Mouse (Mus musculus) gastrocnemius, postnatal 14 days (tissue): ENCODE data around the gene Gm17087. TPM values are rescaled to one million over a fixed set of nuclear protein-coding genes. Genes with fewer than 3 reads are reported as not detected.
A peak's percentile ranks its signal among the peaks of the same experiment; 100 is the strongest.

Experiments
- DNase-seq: peaks from one replicate; pipeline ENCODE4 v3.0.0; 2021; ENCODE audit warnings: mixed read lengths
- intact Hi-C: fragments of 180-260 bp; cut with DNase I; formaldehyde crosslinking; loops from one replicate; pipeline ENCODE4 v1.15.1; 2025; ENCODE audit warnings: low total_unique reads
- total RNA-seq, 2 experiments: library from RNA; stranded (reverse); gene quantifications; 2 replicates each; pipeline ENCODE4 v1.2.3; 2021

Gm17087 gene
- total RNA-seq, 2 experiments from 2014 or later = not detected

DNA sequence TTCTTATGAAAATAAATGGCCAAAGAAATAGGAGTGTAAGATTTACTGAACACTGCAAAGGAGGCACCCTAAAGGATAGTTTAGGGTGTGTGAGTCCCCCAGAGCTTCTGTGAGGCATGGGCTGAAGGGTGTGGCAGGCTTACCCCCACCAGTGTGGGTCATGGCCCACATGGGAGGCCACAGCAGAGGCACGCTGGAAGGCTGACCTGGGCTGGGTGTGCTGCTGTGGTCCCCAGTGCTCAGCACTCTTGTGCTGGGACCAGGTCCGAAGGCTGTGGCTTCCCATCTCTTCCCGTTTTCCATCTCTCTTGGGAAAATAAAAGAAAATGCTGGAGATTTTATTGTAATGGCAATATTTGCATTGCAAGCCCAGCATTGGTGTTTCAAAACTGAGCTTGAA, 15.1 kb downstream of the Gm17087 start:
- no peak for DNase-seq
- intact Hi-C loops = no loop called here

DNA sequence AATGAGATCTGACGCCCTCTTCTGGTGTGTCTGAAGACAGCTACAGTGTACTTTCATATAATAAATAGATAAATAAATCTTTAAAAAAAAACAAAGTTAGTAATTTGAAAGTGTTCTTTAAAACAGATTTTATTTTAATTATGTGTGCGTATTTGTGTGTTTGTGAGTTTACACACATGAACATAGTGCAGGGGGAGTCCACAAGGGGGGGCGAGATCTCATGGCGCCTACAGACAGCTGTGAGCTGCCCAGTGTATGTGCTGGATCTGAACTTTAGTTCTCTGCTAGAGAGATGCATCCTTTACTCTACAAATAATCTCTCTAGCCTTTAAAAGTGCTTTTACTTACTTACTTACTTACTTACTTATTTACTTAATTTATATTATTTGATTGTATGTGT, 18.0 kb downstream of the Gm17087 start:
- no peak for DNase-seq
- intact Hi-C loops = no loop called here

DNA sequence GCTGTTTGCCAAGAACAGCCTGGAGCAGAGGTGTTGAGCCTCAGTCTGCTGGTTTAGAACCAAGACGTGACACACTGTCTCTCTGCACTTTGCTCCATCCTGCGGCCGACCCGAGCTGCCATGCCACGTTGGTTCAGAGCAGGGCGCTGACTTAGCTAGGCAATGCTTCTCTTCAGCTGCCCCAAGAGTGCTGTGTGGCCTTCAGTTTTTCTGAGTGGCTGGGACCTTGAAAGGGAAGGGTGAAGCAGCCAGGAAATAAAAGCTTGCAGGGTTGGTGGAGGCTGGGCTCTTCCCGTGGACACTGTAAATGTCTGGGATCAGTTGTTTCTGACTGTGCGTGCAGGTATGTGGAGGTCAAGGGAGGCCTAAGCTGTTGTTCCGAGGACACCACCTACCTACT, 20.4 kb downstream of the Gm17087 start:
- no peak for DNase-seq
- intact Hi-C loops = no loop called here

DNA sequence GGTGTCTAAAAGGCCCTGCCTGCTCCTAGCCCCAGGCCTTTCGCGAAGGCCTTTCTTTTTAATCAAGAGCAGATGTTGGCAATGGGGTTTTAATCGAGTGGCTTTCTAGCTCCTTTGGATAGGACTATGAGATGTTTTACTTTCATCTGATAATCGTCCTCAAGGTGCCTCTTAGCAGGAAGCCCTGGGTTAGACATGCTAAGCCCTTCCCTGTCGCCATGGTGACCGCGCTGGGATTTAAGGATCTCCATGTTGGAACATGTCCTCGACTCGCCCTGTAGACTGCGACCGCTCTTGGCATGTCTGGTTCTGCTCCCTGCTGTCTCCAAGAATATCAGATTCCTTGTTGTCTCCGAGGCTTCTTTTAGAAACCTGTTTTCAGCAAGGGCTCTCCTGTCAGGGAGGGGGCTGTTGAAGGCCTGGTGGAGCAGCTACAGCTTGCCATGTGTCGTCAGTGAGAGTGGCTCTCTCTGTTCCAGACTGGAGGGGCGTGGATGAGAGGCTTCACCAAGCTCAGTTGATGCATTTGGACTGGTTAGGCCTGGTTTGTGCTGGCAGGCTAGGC, 24.7 kb downstream of the Gm17087 start:
- intact Hi-C loops = no loop called here
- DNase-seq = no peak

DNA sequence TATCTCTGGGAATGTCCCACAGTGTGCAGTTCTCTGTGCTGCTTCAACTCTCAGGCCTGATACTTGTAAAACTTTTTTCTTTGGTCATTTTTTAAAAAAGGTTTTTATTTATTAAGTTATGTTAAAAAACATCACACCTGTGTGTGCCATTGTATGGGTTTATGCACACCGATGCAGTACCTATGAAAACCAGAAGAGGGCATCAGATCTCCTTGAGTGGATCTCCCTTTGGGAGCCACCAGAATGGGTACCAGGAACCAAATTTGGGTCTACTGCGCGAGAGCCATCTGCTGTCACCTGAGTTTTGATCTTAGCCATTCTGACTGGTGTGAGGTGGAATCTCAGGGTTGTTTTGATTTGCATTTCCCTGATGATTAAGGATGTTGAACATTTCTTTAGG, 28.6 kb downstream of the Gm17087 start:
- intact Hi-C loops = no loop called here
- no peak for DNase-seq

DNA sequence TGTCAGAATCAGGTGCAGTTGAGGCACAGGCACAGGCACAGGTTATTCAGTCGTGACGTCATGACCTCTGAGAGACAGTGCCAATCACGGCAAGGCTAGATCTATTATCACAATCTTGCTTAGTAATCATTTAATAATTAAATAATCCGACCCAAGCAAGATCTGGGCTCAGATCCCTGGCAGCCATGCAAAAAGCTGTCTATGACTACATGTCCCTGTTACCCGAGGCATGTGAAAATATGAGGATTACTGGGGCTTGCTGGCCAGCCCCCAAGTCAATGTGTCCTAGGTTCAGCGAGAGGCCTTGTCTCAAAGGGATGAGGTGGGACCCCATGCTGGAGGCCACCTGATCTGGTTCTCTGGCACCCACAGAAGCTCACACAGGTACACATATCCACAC, 30.2 kb downstream of the Gm17087 start:
- no peak for DNase-seq
- intact Hi-C loops = no loop called here

DNA sequence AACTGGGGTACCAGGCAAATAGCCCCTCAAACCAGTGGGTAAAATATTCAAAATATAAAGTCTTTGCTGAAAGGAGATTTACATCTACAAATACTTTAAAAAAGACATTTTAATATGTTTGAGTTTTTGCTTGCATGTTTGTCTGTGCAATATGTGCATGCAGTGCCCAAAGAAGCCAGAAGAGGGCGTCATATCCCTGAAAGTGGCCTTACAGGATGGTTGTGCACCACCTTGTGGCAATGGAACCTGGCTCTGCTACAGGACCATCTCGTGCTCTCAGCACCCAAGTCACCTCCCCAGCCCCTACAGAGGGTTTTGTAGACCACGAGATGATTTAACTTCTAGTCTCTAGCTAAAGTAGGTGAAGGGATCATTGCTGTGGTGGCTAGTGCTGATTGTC, 32.9 kb downstream of the Gm17087 start:
- no peak for DNase-seq
- intact Hi-C loops = no loop called here

DNA sequence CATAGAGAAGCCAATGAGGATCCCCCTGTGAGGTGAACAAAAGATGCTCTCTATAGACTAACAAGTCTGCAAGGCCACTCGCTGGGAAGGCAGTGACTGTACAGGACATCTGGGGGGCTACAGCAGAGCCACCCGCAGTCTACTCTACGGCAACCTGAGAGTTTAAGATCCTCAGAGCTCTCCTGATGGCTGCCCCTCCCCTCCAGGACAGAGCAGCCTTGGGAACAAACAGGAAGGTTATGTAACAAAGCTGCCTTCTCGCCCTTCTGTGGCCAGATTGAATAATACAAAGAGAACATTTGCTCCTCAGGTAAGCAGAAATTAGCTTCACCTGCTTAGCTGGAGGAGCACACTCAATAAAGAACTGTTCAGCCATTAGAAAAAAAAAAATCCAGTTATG, 34.1 kb downstream of the Gm17087 start:
- no peak for DNase-seq
- intact Hi-C loops = no loop called here

DNA sequence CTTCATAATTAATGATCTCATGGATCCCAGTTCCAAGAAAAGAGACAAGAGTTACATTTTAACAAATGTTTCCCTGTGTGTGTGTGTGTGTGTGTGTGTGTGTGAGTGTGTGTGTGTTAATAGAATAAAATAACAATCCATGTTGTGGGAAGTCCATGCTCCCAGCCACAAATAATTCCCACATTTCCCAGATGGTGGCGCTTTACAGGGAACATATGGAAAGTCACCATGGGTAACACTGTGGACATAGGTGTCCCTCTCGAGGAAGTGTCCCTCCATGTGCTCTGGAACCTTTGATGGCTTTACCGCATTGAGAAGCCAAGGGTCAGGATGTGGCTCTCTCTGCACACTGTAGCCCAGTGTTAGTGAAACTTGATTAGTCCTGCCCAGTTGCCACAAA, 38.1 kb downstream of the Gm17087 start:
- intact Hi-C loops = no loop called here
- DNase-seq = no peak

DNA sequence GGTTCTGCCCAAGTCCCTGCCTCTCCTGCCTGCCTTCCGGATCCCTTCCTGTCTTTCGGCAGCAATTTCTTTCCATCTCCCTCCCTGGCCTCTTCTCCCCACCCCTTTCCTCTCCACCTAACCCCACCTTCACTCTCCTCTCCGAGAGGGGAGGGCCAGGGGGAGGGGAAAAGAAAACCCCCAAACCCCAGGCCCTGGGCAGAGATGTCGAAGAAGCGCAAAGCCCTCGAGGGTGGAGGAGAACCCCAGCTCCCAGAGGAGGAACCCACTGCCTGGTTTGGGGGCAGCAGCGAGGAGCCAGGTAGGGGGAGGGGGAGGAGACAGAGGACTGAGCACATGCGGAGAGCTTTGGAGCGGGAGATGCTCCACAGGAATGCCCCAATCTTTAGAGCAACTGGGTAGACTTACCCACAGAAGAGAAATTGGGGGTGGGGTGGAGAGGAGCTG, 39.9 kb downstream of the Gm17087 start:
- intact Hi-C loops = no loop called here
- DNase-seq = no peak

DNA sequence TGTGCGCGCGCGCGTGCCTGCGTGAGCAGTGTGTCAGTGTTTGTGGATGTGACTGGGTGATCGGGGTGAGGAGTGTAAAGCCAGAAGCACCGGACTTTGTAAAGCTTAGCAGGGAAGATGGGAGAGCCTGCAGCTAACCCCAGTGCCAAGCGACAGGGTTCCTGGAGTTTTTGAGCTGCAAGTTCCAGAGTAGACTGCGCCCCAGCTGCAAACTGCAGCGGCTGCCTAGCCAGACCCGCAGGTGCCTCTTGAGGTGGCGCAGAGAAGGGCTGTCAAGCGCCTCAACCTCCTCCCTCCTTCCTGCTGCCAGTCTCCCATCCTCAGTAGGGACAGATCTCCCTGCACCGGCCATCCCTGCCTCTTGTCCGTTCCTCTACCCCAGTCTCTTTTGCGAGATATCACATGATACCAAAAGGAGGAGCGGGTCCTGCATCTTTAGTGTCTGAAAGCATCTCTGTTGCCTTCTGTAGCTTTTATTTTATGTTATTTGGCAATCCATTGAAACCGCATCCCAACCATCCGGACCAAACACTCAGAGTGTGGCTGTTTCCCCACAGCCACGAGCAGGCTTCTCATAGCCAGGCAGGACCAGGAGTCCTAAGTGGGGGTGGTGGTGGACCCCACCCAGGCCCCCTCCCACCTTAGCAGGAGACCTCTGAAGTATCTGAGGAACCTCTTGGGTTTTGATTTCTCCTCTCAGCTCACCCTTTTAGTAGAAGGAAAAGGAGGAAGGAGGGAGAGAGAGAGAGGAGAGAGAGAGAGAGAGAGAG, 40.6 kb downstream of the Gm17087 start:
- intact Hi-C loops = no loop called here

DNA sequence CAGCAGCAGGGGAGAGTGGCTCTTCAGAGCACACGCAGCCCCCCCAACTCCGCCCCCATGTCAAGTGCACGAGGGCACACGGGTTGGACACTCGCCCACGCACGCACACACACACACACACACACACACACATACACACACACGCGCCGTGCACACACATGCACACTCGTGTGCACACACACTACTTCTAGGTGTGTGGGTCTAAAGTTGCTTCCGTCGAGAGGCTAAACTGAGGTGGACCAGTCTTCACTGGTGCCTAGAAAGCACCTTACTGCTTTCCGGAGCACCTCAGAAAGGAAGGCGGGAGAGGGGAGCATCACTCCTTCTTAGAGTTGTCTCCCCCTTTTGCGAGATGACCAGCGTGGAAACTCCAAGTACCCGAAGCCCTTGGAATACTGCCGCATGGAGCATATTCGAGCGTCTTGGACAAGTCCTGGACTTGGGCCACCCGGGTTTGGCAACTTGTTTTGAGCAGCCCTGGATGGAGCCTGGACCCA, 41.5 kb downstream of the Gm17087 start, which contains the start of gene Pde10a:
Gene Pde10a (plus strand): TSS at position 148 of the 497 bp plus-strand sequence.
- peak; percentile 37 for DNase-seq
- intact Hi-C loops = no loop called here

More for the DNA sequence above, 40.6 kb downstream of the Gm17087 start:
- no peak for DNase-seq

DNA sequence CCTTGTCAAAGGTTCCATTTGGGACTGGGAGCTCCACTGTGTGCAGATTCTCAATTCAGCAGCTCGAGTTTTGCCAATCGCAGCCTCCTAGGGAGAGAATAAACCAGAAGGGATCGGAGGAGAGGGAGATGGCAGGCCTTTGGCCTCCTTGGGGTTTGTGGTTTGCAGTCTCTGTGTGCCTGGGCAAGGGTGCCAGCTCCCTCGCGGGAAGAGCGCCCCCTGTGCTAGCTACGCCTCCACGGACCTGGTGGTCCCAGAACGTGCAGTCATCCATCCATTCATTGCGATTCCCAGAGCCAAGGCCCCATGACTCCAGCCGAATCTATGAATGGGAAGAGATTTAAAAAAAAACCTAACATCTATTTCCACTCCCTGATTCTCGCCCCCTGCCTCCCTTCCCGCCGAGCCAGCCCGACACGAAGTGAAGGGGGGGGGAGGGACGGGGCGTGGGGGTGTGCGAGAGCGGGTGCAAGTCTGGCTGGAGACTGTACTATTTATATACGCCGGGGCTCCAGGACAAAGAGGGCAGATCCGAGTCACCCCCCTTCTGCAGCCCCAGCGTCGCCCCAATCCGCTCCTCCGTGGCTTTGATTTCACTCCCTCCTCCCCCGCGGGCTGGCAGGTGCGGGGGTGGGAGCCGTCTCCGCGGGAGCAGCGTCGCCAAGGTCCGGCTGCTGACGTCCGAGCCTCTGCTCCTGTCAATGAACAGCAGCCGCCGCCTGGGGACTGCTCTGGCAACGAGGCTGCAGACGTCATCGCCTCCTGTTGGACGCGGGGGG, 42.2 kb downstream of the Gm17087 start:
- peak; percentile 86 for DNase-seq
- intact Hi-C loops = no loop called here

DNA sequence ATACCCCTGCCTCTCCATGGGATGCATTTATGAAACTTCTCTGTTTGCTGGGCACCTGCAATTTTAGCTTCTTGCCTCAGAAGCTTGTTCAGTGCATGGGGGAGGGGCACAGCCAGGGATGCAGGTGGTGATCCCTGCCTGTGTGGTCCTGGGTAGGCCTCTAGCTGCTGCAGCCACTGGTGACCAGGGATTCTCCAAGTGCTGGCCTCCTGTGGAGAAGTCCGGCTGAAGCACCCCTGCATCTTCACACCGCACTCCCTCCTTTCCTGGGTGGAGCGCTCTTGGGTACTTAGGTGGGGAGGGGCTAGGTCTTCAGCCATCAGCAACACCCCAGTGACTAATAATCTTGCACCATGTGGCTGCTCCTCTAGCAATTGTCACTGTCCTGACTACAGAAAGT, 42.8 kb downstream of the Gm17087 start:
- DNase-seq = no peak
- intact Hi-C loops = no loop called here

DNA sequence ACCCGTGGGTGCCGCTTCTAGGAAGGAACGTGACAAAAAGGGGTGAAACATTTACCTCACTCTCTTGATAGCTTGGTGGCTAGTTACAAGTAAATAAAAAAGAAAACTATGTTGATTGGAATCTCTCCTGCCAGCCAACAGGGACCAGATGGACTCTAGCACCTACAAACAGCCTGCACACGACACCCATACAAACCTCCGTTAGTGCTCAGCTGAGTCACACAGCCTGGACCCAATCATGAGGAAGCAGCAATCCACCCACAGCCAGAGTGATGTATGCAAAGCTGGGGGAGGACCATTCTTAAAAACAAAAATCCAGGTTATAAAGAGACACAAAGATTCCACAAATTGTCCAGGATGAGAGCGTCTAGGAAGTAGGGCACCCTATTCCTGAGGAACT, 50.7 kb downstream of the Gm17087 start:
- intact Hi-C loops = no loop called here
- DNase-seq = no peak

Other genes with a start within 250 kb of the Gm17087 start
- under 1 TPM; 0.14 to 0.18 TPM for gene Prr18, start 229.5 kb downstream of the Gm17087 start, total RNA-seq
- gene T2, start 211.0 kb downstream of the Gm17087 start, total RNA-seq = not detected
- gene T, start 132.5 kb downstream of the Gm17087 start, total RNA-seq = not detected
- gene Pde10a, start 41.6 kb downstream of the Gm17087 start, total RNA-seq = 1 to 10 TPM; 5.2 to 6.5 TPM